Mouse (Mus musculus) midbrain, embryonic 11.5 days (tissue): Measurements from ENCODE around the gene Enpp5. TPM values are rescaled to one million over a fixed set of nuclear protein-coding genes. Genes with fewer than 3 reads are reported as not detected.

Source experiments
- ATAC-seq: fragments of 200-750 bp; cut with Nextera tagmentation; 2 replicates; pipeline ENCODE4 v1.8.0; 2017; ENCODE audit warnings: moderate TSS enrichment, moderate library complexity; ENCODE audit not compliant: low FRiP score
- DNase-seq: peaks from one replicate; pipeline ENCODE4 v3.0.0; 2015; ENCODE audit warnings: low spot score; ENCODE audit errors: missing footprints
- H3K27ac ChIP-seq: fragments of 300-500 bp; sonication (generic); 2 replicates; pipeline ENCODE4 v1.5.1; 2014; ENCODE audit warnings: low read depth, low read length
- H3K27me3 ChIP-seq: fragments of 300-500 bp; sonication (generic); 2 replicates; pipeline ENCODE4 v1.6.1; 2014; ENCODE audit warnings: mild to moderate bottlenecking, low read length, moderate library complexity, mixed read lengths; ENCODE audit not compliant: control insufficient read depth, insufficient read depth
- H3K36me3 ChIP-seq: fragments of 300-500 bp; sonication (generic); 2 replicates; pipeline ENCODE4 v1.6.1; 2014; ENCODE audit warnings: mild to moderate bottlenecking, low read length, moderate library complexity, mixed read lengths; ENCODE audit not compliant: control insufficient read depth, insufficient read depth
- H3K4me1 ChIP-seq: fragments of 300-500 bp; sonication (generic); 2 replicates; pipeline ENCODE4 v1.6.1; 2014; ENCODE audit warnings: low read length; ENCODE audit not compliant: control insufficient read depth, insufficient read depth
- H3K4me2 ChIP-seq: fragments of 300-500 bp; sonication (generic); 2 replicates; pipeline ENCODE4 v1.6.1; 2014; ENCODE audit warnings: mild to moderate bottlenecking, moderate library complexity
- H3K4me3 ChIP-seq: fragments of 300-500 bp; sonication (generic); 2 replicates; pipeline ENCODE4 v1.5.1; 2014; ENCODE audit warnings: low read depth, low read length
- H3K9ac ChIP-seq: fragments of 300-500 bp; sonication (generic); 2 replicates; pipeline ENCODE4 v1.6.1; 2014; ENCODE audit warnings: low read length
- H3K9me3 ChIP-seq: fragments of 300-500 bp; sonication (generic); 2 replicates; pipeline ENCODE4 v1.6.1; 2016; ENCODE audit warnings: low read length; ENCODE audit not compliant: control insufficient read depth
- WGBS: fragments of 180-500 bp; shearing (Covaris S2); extraction: QIAGEN DNeasy Blood & Tissue Kit; methylation state at CpG from one replicate; pipeline ENCODE4 v1.1.7; 2014; 5-methylcytosine and 5-hydroxymethylcytosine counted together
- polyA plus RNA-seq: library from polyadenylated mRNA; unstranded; fragments of >200 nt; fragmentation: Nextera tagmentation; extraction: Ambion mirVana; gene quantifications from 2 replicates; pipeline ENCODE4 v1.2.1, GENCODE M21; 2014

The Enpp5 gene
- polyA plus RNA-seq, 1 experiment from 2014 or later = 11.5 TPM

GRCm38 (mm10) chr17:44108331-44108730, 29.7 kb downstream of the Enpp5 start:
- Histone ChIP-seq H3K4me3 (no peak overlapping the region), H3K4me2 (no peak overlapping the region), H3K9me3 (no peaks in the 10 kb centered on the region), H3K36me3 (no peaks in the 10 kb centered on the region), H3K9ac (no peak overlapping the region), H3K27ac (no peak overlapping the region), H3K4me1 (peaks cover 7% of the 10 kb centered on the region; the same call in 1 of the 2 replicates), H3K27me3 (peaks cover 5% of the 10 kb centered on the region; the same call in 1 of the 2 replicates)
- 82% methylated on average over 3 of the region's 3 CpGs for WGBS
- DNase-seq (no peak), ATAC-seq (no peak)

GRCm38 (mm10) chr17:44116584-44116983, 38.0 kb downstream of the Enpp5 start:
- H3K27me3 ChIP-seq = no peaks in the 10 kb centered on the region
- DNase-seq = no peak
- no peak for ATAC-seq
- no peak overlapping the region for H3K4me2 ChIP-seq
- no peak overlapping the region for H3K4me3 ChIP-seq
- H3K9ac ChIP-seq = no peak overlapping the region
- 84% methylated on average over 2 of the region's 2 CpGs for WGBS
- no peaks in the 10 kb centered on the region for H3K4me1 ChIP-seq
- H3K9me3 ChIP-seq = no peaks in the 10 kb centered on the region
- no peaks in the 10 kb centered on the region for H3K36me3 ChIP-seq
- no peak overlapping the region for H3K27ac ChIP-seq

GRCm38 (mm10) chr17:44117721-44118120, 39.1 kb downstream of the Enpp5 start:
- no peak for ATAC-seq
- Histone ChIP-seq H3K36me3 (no peaks in the 10 kb centered on the region), H3K27me3 (no peaks in the 10 kb centered on the region), H3K9ac (no peak overlapping the region), H3K4me1 (no peaks in the 10 kb centered on the region), H3K4me2 (no peak overlapping the region), H3K4me3 (no peak overlapping the region), H3K9me3 (no peaks in the 10 kb centered on the region), H3K27ac (no peak overlapping the region)
- DNase-seq = no peak
- 78% methylated on average over 2 of the region's 2 CpGs for WGBS

GRCm38 (mm10) chr17:44118231-44118630, 39.6 kb downstream of the Enpp5 start:
- DNase-seq (no peak), ATAC-seq (no peak)
- no peak overlapping the region for H3K4me2 ChIP-seq
- H3K9ac ChIP-seq = no peak overlapping the region
- H3K36me3 ChIP-seq = no peaks in the 10 kb centered on the region
- H3K9me3 ChIP-seq = no peaks in the 10 kb centered on the region
- no peak overlapping the region for H3K27ac ChIP-seq
- H3K4me3 ChIP-seq = no peak overlapping the region
- H3K27me3 ChIP-seq = no peaks in the 10 kb centered on the region
- H3K4me1 ChIP-seq = no peaks in the 10 kb centered on the region
- WGBS = 83% methylated on average over 4 of the region's 4 CpGs

GRCm38 (mm10) chr17:44121366-44122100, 42.9 kb downstream of the Enpp5 start:
- DNase-seq = no peak
- 83% methylated on average over 12 of the region's 12 CpGs for WGBS
- Histone ChIP-seq H3K27ac (no peak overlapping the region), H3K4me2 (no peak overlapping the region), H3K27me3 (no peaks in the 10 kb centered on the region), H3K4me1 (no peaks in the 10 kb centered on the region), H3K36me3 (no peaks in the 10 kb centered on the region), H3K4me3 (no peak overlapping the region), H3K9me3 (no peaks in the 10 kb centered on the region), H3K9ac (no peak overlapping the region)
- no peak for ATAC-seq

GRCm38 (mm10) chr17:44129092-44129750, 50.6 kb downstream of the Enpp5 start:
- no peak overlapping the region for H3K4me2 ChIP-seq
- H3K9me3 ChIP-seq = no peaks in the 10 kb centered on the region
- no peaks in the 10 kb centered on the region for H3K36me3 ChIP-seq
- ATAC-seq (no peak), DNase-seq (peak; percentile 79)
- no peak overlapping the region for H3K27ac ChIP-seq
- H3K4me1 ChIP-seq = no peaks in the 10 kb centered on the region
- no peak overlapping the region for H3K4me3 ChIP-seq
- WGBS = 92% methylated on average over 13 of the region's 13 CpGs
- no peak overlapping the region for H3K9ac ChIP-seq
- no peaks in the 10 kb centered on the region for H3K27me3 ChIP-seq

- no peaks in the 10 kb centered on the region for H3K36me3 ChIP-seq
- no peaks in the 10 kb centered on the region for H3K9me3 ChIP-seq
- H3K27ac ChIP-seq = no peak overlapping the region
- DNase-seq (peak; percentile 96), ATAC-seq (no peak)
- H3K4me2 ChIP-seq = no peak overlapping the region
- no peak overlapping the region for H3K4me3 ChIP-seq
- no peaks in the 10 kb centered on the region for H3K4me1 ChIP-seq
- H3K9ac ChIP-seq = no peak overlapping the region
- 13% methylated on average over 7 of the region's 7 CpGs for WGBS
- H3K27me3 ChIP-seq = no peaks in the 10 kb centered on the region
Observed at GRCm38 (mm10) chr17:44130429-44130828, 51.8 kb downstream of the Enpp5 start.

- ATAC-seq = no peak; the same call in 1 of the 2 replicates
- Histone ChIP-seq H3K27ac (no peak overlapping the region), H3K4me1 (no peaks in the 10 kb centered on the region), H3K4me2 (no peak overlapping the region), H3K27me3 (no peaks in the 10 kb centered on the region), H3K36me3 (no peaks in the 10 kb centered on the region), H3K9ac (no peak overlapping the region), H3K9me3 (no peaks in the 10 kb centered on the region), H3K4me3 (no peak overlapping the region)
- 79% methylated on average over 6 of the region's 6 CpGs for WGBS
- no peak for DNase-seq
Observed at GRCm38 (mm10) chr17:44134106-44134505, 55.5 kb downstream of the Enpp5 start.

GRCm38 (mm10) chr17:44134545-44134944, 55.9 kb downstream of the Enpp5 start:
- Histone ChIP-seq H3K4me1 (no peaks in the 10 kb centered on the region), H3K4me2 (no peak overlapping the region), H3K9ac (no peak overlapping the region), H3K4me3 (no peak overlapping the region), H3K27me3 (no peaks in the 10 kb centered on the region), H3K36me3 (no peaks in the 10 kb centered on the region), H3K9me3 (no peaks in the 10 kb centered on the region), H3K27ac (no peak overlapping the region)
- DNase-seq (no peak), ATAC-seq (no peak)
- WGBS = 79% methylated on average over 9 of the region's 9 CpGs
